Mouse (Mus musculus): ENCODE data around the gene Ppm1h.

GRCm38 (mm10) chr10:122842014-122842413 lies 163.5 kb downstream of the Ppm1h start:
- TF ChIP-seq ZC3H11A (IDR thresholded peaks at IDR 0.05; ENCODE audit: low read depth, low read length) (no peak), USF2 (conservative IDR thresholded peaks at IDR 0.05; ENCODE audit: low read depth, low read length) (no peak), SIN3A (IDR thresholded peaks at IDR 0.05; ENCODE audit: low read length) (no peak), ELF1 (IDR thresholded peaks at IDR 0.05; ENCODE audit: low read depth, low read length) (no peak), CTCF (conservative IDR thresholded peaks at IDR 0.05 in 1 of 2, IDR thresholded peaks at IDR 0.05 in 1 of 2; ENCODE audit: low read depth in 2 of 2, low read length in 2 of 2) (no peak), POLR2A (IDR thresholded peaks at IDR 0.05; ENCODE audit: low read depth, low read length) (no peak), EP300 (IDR thresholded peaks at IDR 0.05; ENCODE audit: low read length) (no peak), NELFE (IDR thresholded peaks at IDR 0.05; ENCODE audit: low read depth, low read length) (no peak), MAX (IDR thresholded peaks at IDR 0.05; ENCODE audit: low read length) (no peak), GABPA (IDR thresholded peaks at IDR 0.05; ENCODE audit: insufficient replicate concordance, low read depth, low read length) (no peak), BHLHE40 (IDR thresholded peaks at IDR 0.05; ENCODE audit: low read depth, low read length) (no peak), HCFC1 (IDR thresholded peaks at IDR 0.05; ENCODE audit: low read depth, low read length) (no peak), SMC3 (IDR thresholded peaks at IDR 0.05; ENCODE audit: low read depth, low read length) (no peak), MEF2A (IDR thresholded peaks at IDR 0.05; ENCODE audit: borderline replicate concordance, low read depth, low read length) (no peak)
